Mouse (Mus musculus) central nervous system, embryonic 11.5 days (tissue): ENCODE measurements around the gene Klk11. TPM values are rescaled to one million over a fixed set of nuclear protein-coding genes. Genes with fewer than 3 reads are reported as not detected.

Experiments used
- polyA plus RNA-seq: library from polyadenylated mRNA; depleted of rRNA; stranded (reverse); fragments of >200 nt; gene quantifications from 2 replicates; pipeline ENCODE4 v1.2.3, GENCODE M21; 2012; rRNA removed

The Klk11 gene
- not detected in 2 replicates for polyA plus RNA-seq

DNA sequence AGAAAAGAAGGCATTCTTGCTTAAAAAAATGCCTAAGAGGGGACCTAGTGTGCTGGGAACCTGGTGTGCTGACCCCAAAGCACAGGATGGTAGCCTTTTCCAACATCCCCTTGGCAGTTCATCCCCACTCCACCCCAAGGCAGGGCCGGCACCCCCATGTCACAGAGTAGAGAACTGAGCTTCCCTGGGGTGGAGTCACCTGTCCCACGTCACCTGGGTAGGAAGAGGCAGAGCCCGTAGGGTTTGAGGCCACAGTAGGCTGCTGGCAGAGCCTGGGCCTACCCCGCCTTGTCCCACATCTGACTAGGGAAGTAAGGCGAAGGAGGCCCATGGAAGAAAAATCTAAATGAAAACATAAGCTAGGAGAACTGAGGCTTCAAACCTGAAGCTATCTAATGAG lies at the start of gene Klk11:
Gene Klk11, plus strand, starts transcription at position 241 of the 400 bp plus-strand sequence.

DNA sequence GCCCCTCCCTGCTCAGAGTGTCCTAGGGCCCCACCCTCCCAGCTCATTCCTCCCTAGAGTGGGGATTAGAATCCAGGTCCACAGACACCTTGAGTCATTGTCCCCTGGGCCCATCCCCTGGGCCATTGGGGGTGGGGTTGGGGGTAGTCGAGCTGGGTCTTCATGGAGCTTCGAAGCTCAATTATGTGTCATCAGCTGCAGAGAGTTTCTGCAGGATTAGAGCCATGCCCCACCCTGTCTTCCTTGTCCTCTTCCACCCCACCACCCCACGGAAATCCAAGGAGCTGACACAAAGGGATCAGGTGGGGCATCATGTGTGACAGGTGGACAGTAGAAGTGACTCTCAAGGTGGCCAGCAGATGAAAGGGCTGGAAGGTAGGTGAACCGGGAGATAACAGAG lies 5.8 kb upstream of the Klk11 start, which contains the start of gene Klk12:
Gene Klk12, plus strand, starts transcription at position 301 of the 400 bp plus-strand sequence.

DNA sequence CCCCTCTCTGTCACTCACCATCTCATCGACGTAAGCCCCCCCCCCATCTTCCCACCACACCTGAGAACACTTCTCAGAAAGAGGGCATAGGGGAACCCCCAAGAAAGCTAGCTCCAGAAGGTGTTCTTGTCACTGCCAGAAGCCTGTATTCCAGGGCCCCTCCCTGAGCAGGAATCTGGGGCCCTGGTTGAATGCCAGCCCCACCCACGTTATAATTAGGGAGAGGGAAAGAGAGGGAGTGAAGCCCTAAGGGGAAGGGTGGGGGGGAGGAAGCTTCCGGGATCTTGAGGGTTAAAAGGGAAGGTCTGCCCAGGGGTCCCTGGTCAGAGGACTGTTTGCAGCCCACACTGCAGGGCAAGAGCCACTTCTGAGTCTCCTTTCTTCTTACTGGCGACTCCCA lies 6.3 kb downstream of the Klk11 start, which contains the start of gene Klk10:
Gene Klk10, plus strand, starts transcription at position 290 of the 400 bp plus-strand sequence.

DNA sequence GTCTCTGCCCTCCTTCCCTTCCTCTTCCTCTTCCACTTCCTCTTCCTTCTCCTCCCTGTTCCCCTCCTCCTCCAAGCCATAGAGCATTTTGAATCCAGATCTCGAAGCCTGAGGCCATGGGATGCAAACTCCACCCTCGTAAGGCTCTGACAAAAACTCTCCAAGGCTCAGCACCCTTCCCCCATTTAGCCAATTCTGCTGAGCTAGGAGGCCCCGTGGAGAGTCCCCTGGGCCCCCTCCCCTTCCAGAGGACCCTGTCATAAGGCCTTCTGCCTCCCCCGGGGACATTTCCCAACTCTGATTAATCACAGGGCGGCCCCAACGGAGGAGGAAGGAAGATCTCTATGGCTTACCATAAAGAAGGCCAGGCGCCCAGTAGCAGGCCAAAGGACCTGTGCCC lies 17.2 kb downstream of the Klk11 start, which contains the start of gene Klk9:
Gene Klk9, plus strand, starts transcription at position 301 of the 400 bp plus-strand sequence.

DNA sequence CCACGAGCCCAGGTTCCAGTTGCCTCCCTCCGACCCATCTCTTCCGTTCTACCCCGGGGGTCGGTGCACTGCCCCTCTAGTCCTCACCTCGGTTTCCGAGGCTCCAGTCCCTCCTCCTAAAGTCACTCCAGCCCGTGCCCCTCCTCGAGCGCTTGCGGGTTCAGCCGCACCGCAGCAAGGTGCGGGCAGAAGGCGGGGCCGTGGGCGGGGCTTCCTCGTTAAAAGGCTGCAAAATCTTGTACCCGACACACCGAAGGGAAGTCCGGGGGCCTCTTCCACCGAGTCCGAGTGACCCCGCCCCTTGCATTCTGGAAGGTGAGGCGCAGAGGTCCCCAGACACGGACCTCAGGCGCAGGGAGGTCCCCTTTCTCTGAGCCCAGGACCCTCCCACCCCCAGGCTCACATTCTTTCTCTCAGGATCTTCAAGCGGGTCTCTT lies 22.9 kb downstream of the Klk11 start, which contains the start of gene Klk8:
Gene Klk8, plus strand, starts transcription at position 245 of the 437 bp plus-strand sequence.

DNA sequence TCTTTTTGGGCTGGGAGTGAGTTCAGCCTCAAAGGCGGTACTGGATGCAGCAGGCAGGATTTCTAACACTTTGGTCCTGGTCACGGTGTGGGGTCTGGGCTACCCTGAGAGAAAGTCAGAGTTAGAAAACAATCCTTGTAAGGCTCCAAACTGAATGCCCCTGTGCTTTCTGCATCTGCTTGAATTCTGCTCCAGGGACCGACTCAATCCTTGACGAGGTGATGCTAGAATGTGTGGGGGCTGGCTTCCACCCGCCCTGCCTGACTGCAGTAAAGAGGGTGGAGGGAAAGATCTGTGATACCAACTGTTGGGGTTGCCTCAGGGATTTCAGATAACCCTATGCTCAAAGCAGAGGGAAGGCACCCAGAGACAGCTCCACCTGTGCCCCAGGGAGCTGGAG lies 36.6 kb downstream of the Klk11 start, which contains the start of gene Klk7:
Gene Klk7, plus strand, starts transcription at position 301 of the 400 bp plus-strand sequence.

DNA sequence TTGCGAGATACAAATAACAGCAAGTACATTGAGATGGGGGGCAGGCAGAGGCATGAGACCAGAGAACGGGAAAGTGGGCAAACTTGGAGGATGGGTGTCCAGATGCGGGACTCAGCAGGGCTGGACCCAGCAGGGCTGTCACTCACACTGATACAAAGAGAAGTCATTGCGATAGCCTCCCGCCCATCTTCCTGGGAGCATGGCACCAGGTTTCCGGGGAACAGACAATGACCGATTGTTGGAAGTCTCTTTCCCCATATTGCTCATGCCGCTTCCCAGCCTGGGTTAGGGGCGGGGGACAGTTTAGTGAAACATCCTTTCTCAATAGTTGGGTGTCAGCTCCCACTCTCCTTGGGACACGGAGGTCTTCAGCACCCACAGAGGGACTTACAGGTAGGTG lies 49.8 kb downstream of the Klk11 start, which contains the start of gene Klk6:
Gene Klk6, plus strand, starts transcription at position 301 of the 400 bp plus-strand sequence.

Other genes with a start within 250 kb of the Klk11 start
- 0.83 and 2.2 TPM in 2 replicates for gene Cd33, start 230.2 kb upstream of the Klk11 start, polyA plus RNA-seq
- gene Zfp658, start 212.3 kb upstream of the Klk11 start, polyA plus RNA-seq, result 8.8 TPM in 2 replicates
- 5.7 and 8.6 TPM in 2 replicates for gene Zfp719, start 195.0 kb upstream of the Klk11 start, polyA plus RNA-seq
- 0.60 and 0.61 TPM in 2 replicates for gene Zfp819, start 167.4 kb upstream of the Klk11 start, polyA plus RNA-seq
- 0.04 TPM in 1 of 2 replicates, not detected in the other for gene Ceacam18, start 139.9 kb upstream of the Klk11 start, polyA plus RNA-seq
- 0.53 and 0.58 TPM in 2 replicates for gene Siglece, start 114.4 kb upstream of the Klk11 start, polyA plus RNA-seq
- 12.8 and 13.0 TPM in 2 replicates for gene Ctu1, start 102.6 kb upstream of the Klk11 start, polyA plus RNA-seq
- gene Klk14, start 84.2 kb upstream of the Klk11 start, polyA plus RNA-seq, result 0.13 and 0.22 TPM in 2 replicates
- 0.16 and 0.27 TPM in 2 replicates for gene Klk13, start 62.0 kb upstream of the Klk11 start, polyA plus RNA-seq
- gene Klk12, start 5.7 kb upstream of the Klk11 start, polyA plus RNA-seq, result not detected in 2 replicates
- gene Klk10, start 6.4 kb downstream of the Klk11 start, polyA plus RNA-seq, result 0.18 and 0.27 TPM in 2 replicates
- gene Klk9, start 17.3 kb downstream of the Klk11 start, polyA plus RNA-seq, result 0.04 TPM in 1 of 2 replicates, not detected in the other
- 9.3 TPM in 2 replicates for gene Klk8, start 23.0 kb downstream of the Klk11 start, polyA plus RNA-seq
- 0.07 and 0.12 TPM in 2 replicates for gene Klk7, start 36.7 kb downstream of the Klk11 start, polyA plus RNA-seq
- gene Klk6, start 49.9 kb downstream of the Klk11 start, polyA plus RNA-seq, result 0.17 TPM in 1 of 2 replicates, not detected in the other
- 0.05 and 0.07 TPM in 2 replicates for gene Klk5, start 67.4 kb downstream of the Klk11 start, polyA plus RNA-seq
- 0.15 TPM in 1 of 2 replicates, not detected in the other for gene Klk4, start 106.6 kb downstream of the Klk11 start, polyA plus RNA-seq
- not detected in 2 replicates for gene Klk15, start 159.1 kb downstream of the Klk11 start, polyA plus RNA-seq
- not detected in 2 replicates for gene Klk1b8, start 176.1 kb downstream of the Klk11 start, polyA plus RNA-seq
- gene Klk1b1, start 192.1 kb downstream of the Klk11 start, polyA plus RNA-seq, result not detected in 2 replicates
- gene Klk1b9, start 201.5 kb downstream of the Klk11 start, polyA plus RNA-seq, result not detected in 2 replicates
- gene Klk1b11, start 221.3 kb downstream of the Klk11 start, polyA plus RNA-seq, result not detected in 2 replicates
- not detected in 2 replicates for gene Klk1b26, start 237.6 kb downstream of the Klk11 start, polyA plus RNA-seq